Mouse (Mus musculus) thymus, postnatal 36 days (tissue): ENCODE measurements around the gene Pik3c2b.
"Not testable (repeated sequence)": the region's sequence is repeated elsewhere in the genome, so short reads cannot be mapped to it uniquely, and the experiment has no call there.

ENCODE experiments used
- DNase-seq, 2 experiments: peaks; one replicate each; pipeline ENCODE4 v3.0.0; 2022; ENCODE audit warnings: mixed read lengths in 2 of 2

Gene Pik3c2b

GRCm38 (mm10) chr1:133033316-133034090, 12.0 kb upstream of the Pik3c2b start:
- peak; percentile 53 to 60 for DNase-seq

- peak in 1 of 2 experiments; percentile 36 for DNase-seq
These were observed 11.4 kb upstream of the Pik3c2b start for GRCm38 (mm10) chr1:133034091-133034460.

- not testable (repeated sequence) for DNase-seq
These were observed 10.8 kb upstream of the Pik3c2b start for GRCm38 (mm10) chr1:133034682-133035081.

GRCm38 (mm10) chr1:133039505-133039949, 5.9 kb upstream of the Pik3c2b start:
- DNase-seq: peak; percentile 36 to 63

GRCm38 (mm10) chr1:133045861-133046440, 484 bp downstream of the Pik3c2b start:
- DNase-seq: peak; percentile 69 to 80

GRCm38 (mm10) chr1:133046441-133046931, 1.0 kb downstream of the Pik3c2b start:
- DNase-seq: peak; percentile 66 to 70

- DNase-seq: no peak
These were observed 2.1 kb downstream of the Pik3c2b start for GRCm38 (mm10) chr1:133047575-133047974.

GRCm38 (mm10) chr1:133048690-133049089, 3.2 kb downstream of the Pik3c2b start:
- DNase-seq: no peak

DNA sequence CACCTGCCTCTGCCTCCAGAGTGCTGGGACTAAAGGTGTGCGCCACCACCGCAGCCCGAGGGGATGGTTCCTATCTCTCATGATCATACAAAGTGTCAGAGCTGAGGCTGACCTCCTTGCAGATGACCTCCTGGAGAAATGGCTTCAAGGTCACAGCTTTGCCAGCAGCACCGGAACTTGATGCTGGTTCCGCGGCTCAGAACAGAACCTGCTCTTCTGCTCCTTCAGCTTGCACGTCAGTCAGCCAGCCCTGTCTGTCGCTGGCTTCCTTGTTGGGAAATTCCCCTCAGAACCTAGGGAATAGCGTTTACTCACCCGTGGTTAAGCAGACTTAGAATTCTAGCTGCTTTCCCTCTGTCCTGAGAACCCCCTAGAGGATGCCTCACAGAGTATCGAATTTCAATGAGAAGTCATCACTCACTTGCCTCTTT, 4.5 kb downstream of the Pik3c2b start:
- DNase-seq: no peak

DNA sequence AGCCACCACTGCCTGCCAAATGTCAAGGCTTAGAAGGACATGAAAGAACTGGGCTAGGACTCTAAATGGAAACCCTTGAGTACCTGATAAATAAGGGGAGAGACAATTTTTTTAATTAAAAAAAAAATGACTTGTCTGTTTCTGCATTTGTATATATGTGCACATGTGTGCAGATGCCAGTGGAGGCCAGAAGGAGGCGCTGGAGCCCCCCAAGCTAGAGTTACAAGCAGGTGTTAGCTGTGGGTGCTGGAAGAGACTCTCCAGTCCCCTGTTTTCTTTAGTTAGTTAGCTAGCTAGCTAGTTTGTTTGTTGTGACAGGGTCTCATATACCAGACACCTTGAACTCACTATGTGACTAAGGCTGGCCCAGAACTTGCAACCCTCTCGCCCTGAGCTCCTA, 6.4 kb downstream of the Pik3c2b start:
- DNase-seq: no peak

DNA sequence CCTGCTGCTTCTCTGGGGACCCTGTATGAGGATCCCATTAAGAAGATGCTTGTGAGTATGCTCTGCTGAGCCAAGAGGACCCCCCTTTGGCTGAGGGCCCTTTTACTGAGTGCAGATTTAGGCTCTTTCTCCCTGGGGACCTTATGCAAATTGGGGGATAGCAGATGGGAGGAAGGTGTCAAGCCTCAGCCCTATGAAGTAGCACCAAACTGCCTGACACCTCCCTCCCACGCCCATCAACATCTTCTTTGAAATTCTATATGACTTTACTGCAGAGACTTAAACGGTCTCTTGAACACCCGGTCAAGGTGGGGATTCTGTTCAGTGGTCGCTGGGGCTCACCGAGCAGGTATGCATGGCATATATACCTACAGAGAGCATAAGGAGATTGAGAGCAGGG, 7.6 kb downstream of the Pik3c2b start:
- no peak for DNase-seq

DNA sequence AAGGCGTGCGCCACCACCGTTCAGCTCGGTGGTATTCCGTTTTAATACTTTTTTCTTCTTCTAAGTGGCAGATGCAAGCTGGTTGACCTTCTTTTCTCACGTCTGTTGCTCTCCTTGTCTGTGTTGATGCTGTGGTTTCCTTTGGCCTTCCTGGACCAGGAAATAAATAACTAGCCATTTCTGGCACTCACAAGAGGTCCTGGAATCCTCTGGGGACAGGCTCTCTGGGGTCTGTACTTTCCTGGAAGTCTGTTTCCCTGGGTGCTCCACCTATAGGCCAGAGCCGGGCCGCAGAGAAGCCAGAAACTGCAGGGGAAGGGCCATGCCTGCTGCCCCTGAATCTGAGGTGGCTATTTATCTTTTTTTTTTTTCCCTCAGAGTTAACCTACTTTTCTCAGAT, 8.9 kb downstream of the Pik3c2b start:
- DNase-seq: no peak

GRCm38 (mm10) chr1:133057345-133058034, 12.0 kb downstream of the Pik3c2b start:
- DNase-seq: no peak

- DNase-seq: no peak
These were observed 14.1 kb downstream of the Pik3c2b start for GRCm38 (mm10) chr1:133059592-133059991.

GRCm38 (mm10) chr1:133060681-133061080, 15.2 kb downstream of the Pik3c2b start:
- DNase-seq: no peak

DNA sequence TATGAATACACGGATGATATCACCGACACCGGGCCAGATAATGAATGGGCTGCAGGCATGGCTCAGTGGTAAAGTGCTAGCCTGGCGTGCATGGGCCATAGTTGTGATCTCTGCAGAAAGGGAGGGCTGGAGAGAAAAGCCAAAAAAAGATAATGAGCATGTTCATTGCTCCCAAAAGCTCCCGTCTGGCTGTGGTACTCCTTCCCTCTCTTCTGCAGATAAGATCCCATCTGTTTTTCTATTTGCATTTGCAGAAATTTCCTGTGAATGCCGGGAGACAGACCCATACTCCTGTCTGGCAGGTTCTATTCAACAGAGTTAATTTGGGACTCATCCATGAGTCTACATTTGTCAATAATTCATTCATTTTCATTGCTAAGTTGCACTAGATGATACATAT, 17.7 kb downstream of the Pik3c2b start:
- DNase-seq: no peak

DNA sequence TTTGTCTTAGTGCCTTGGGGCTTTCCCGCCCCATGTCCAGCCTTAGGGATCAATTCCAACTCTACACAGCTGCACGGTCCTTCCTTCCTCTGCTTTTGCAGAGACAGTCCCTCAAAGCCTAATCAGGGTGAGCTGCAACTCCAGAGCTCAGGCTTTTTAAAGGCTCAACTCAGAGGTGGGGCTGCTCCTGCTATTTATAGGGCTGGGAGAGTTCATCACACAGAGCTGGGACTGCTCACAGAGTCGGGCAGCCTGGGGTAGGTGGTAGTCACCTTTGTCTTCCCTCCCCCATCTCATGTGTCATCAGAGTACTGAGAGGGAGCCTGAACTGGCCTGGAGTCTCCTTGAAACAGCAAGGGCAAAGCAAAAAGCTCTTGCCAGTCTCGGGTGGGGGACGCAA, 22.8 kb downstream of the Pik3c2b start:
- DNase-seq: no peak

DNA sequence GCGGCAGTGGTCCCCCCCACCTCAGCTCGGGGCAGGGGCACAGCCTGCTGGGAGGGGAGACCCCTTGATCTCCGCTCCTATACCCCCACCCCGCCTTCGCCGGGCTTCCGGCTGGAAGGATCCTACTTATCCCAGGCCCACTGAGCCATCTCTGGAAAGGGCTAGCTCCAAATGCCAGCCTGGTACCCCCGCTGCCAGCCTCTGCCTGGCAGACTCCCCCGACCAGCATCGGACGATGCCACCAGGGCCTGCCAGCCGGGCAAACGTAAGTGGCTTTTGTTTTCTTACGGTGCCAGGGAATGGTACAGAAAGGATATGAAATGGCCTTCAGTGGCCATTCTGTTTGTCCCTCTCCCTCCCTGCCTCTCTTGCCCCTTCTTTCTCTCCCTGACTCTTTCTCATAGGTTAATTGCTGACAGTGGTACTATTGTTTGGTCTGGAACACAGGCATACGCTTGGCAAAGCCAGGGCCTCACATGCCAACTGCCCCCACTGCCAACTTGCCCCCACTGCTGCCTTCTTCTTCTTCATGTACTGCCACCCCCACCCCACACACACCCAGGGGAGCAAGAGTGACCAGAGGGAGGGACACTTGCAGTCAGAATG, 23.3 kb downstream of the Pik3c2b start:
- DNase-seq: no peak

- DNase-seq: no peak
These were observed 24.0 kb downstream of the Pik3c2b start for GRCm38 (mm10) chr1:133069275-133070120.

DNA sequence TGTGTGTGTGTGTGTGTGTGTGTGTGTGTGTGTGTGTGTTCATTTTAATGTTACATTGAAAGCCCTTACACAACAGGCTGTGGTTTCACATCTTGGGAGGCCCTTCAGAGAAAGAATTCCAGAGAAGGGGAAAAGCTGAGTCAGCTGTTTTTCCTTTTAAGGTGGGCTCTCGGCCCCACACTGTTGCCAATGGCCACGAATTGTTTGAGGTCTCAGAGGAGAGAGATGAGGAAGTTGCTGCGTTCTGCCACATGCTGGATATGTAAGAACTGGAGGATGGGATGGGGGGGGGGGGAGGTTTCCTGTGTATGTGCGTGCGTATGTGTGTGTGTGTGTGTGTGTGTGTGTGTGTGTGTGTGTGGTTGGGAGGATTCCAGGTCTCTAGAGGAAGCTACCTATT, 24.7 kb downstream of the Pik3c2b start:
- no peak for DNase-seq

DNA sequence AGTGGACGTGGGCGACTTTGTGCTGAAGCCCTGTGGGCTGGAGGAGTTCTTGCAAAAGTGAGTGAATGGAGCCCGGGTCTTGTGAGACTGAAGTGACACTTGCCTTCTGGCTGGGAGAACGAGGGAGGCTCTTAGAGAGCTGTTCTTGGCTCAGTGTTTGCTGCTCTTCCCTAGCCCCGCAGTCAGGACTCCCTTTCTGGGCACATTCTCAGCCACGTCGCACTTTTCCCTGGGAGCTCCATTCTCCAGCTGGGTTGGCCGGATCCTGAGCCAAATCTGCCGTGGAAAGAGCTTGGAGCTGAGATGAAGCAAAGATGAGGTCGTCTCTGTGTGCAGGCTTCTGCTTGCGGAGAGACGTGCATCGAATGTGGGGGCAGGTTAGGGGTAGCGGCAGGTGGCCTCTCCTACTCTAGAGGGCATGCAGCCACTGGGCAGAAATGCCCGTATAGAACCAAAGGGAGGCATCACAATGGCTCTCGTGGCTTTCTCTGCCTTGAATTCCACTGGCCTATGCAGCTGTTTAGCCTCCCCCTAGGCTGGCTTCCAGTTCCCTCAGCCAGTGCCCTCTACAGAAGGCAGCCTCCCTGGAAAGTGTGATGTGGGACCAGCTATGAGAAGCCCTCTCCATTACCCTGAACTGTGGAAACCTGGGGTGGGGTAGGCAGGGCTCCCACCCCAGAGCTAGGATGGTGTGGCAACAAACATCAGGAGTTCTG, 26.4 kb downstream of the Pik3c2b start:
- no peak for DNase-seq
